Mouse (Mus musculus) heart, embryonic 12.5 days (tissue): ENCODE measurements around the gene Coq5. TPM values are rescaled to one million over a fixed set of nuclear protein-coding genes. Genes with fewer than 3 reads are reported as not detected.

Experiments
- ATAC-seq: fragments of 200-750 bp; cut with Nextera tagmentation; 2 replicates; pipeline ENCODE4 v1.8.0; 2017; ENCODE audit warnings: moderate TSS enrichment, moderate library complexity; ENCODE audit not compliant: insufficient number of reproducible peaks, low FRiP score
- H3K27ac ChIP-seq: fragments of 300-500 bp; sonication (generic); 2 replicates; pipeline ENCODE4 v1.5.1; 2016; ENCODE audit warnings: mild to moderate bottlenecking, moderate library complexity; ENCODE audit not compliant: poor library complexity, severe bottlenecking
- H3K27me3 ChIP-seq: fragments of 300-500 bp; sonication (generic); replicated peaks from 2 replicates; pipeline ENCODE4 v1.6.1; 2016; ENCODE audit warnings: mild to moderate bottlenecking, moderate library complexity
- H3K36me3 ChIP-seq: fragments of 300-500 bp; sonication (generic); 2 replicates; pipeline ENCODE4 v1.6.1; 2016; ENCODE audit warnings: mild to moderate bottlenecking, moderate library complexity
- H3K4me1 ChIP-seq: fragments of 300-500 bp; sonication (generic); replicated peaks from 2 replicates; pipeline ENCODE4 v1.6.1; 2016; ENCODE audit warnings: mild to moderate bottlenecking
- H3K4me2 ChIP-seq: fragments of 300-500 bp; sonication (generic); 2 replicates; pipeline ENCODE4 v1.6.1; 2016; ENCODE audit warnings: mild to moderate bottlenecking, moderate library complexity
- H3K4me3 ChIP-seq: fragments of 300-500 bp; sonication (generic); 2 replicates; pipeline ENCODE4 v1.5.1; 2016; ENCODE audit warnings: mild to moderate bottlenecking
- H3K9ac ChIP-seq: fragments of 300-500 bp; sonication (generic); 2 replicates; pipeline ENCODE4 v1.6.1; 2016; ENCODE audit warnings: mild to moderate bottlenecking, moderate library complexity
- H3K9me3 ChIP-seq: fragments of 300-500 bp; sonication (generic); replicated peaks from 2 replicates; pipeline ENCODE4 v1.6.1; 2016; ENCODE audit warnings: mild to moderate bottlenecking, moderate library complexity
- WGBS: fragments of 180-500 bp; shearing (Covaris S2); methylation state at CpG from one replicate; pipeline ENCODE4 v1.1.7; 2016; 5-methylcytosine and 5-hydroxymethylcytosine counted together
- polyA plus RNA-seq: library from polyadenylated mRNA; unstranded; fragments of >200 nt; fragmentation: Nextera tagmentation; extraction: Ambion mirVana; gene quantifications from 2 replicates; pipeline ENCODE4 v1.2.1, GENCODE M21; 2016

The Coq5 gene
- polyA plus RNA-seq, 1 experiment from 2014 or later, result 76.0 TPM

- Histone ChIP-seq H3K4me3 (no peak overlapping the region), H3K27ac (no peak overlapping the region; the same call in 1 of the 2 replicates), H3K36me3 (peaks cover 74% of the 10 kb centered on the region), H3K27me3 (no peaks in the 10 kb centered on the region), H3K4me1 (peaks cover 33% of the 10 kb centered on the region), H3K9me3 (no peaks in the 10 kb centered on the region), H3K9ac (no peak overlapping the region), H3K4me2 (no peak overlapping the region)
- peak; percentile 74; the same call in 1 of the 2 replicates for ATAC-seq
- 53% methylated on average over 3 of the region's 3 CpGs for WGBS
These were observed 54.2 kb downstream of the Coq5 start for GRCm38 (mm10) chr5:115333626-115334025.

GRCm38 (mm10) chr5:115340007-115340406 is 60.5 kb downstream of the Coq5 start:
- no peak overlapping the region for H3K27ac ChIP-seq
- peaks cover 53% of the 10 kb centered on the region for H3K36me3 ChIP-seq
- H3K4me1 ChIP-seq, result peaks cover 15% of the 10 kb centered on the region
- WGBS, result 20% methylated on average over 7 of the region's 7 CpGs
- H3K4me2 ChIP-seq, result peak overlapping the region; percentile 85
- H3K27me3 ChIP-seq, result no peaks in the 10 kb centered on the region
- ATAC-seq, result no peak
- H3K4me3 ChIP-seq, result peak overlapping the region; percentile 65
- no peaks in the 10 kb centered on the region for H3K9me3 ChIP-seq
- peak overlapping the region; percentile 49 for H3K9ac ChIP-seq

GRCm38 (mm10) chr5:115340577-115341313 is 61.3 kb downstream of the Coq5 start, which contains the start of the genes Gatc and Triap1:
TSS of gene Gatc (minus strand) at chr5:115341178.
TSS of gene Triap1 (plus strand) at chr5:115341225.
- no peaks in the 10 kb centered on the region for H3K9me3 ChIP-seq
- no peaks in the 10 kb centered on the region for H3K27me3 ChIP-seq
- H3K27ac ChIP-seq, result peak within 1 kb of the TSS; percentile 49
- peak; percentile 93 for ATAC-seq
- H3K4me1 ChIP-seq, result peaks cover 15% of the 10 kb centered on the region
- H3K9ac ChIP-seq, result peak within 1 kb of the TSS; percentile 79
- H3K36me3 ChIP-seq, result peaks cover 54% of the 10 kb centered on the region
- under 1% methylated on average over 62 of the region's 62 CpGs for WGBS
- peak within 1 kb of the TSS; percentile 85 for H3K4me2 ChIP-seq
- peak within 1 kb of the TSS; percentile 65 for H3K4me3 ChIP-seq

- H3K36me3 ChIP-seq, result peaks cover 53% of the 10 kb centered on the region
- peak overlapping the region; percentile 65 for H3K4me3 ChIP-seq
- peak; percentile 52; the same call in 1 of the 2 replicates for ATAC-seq
These were observed 62.1 kb downstream of the Coq5 start for GRCm38 (mm10) chr5:115341314-115342165.

More at GRCm38 (mm10) chr5:115341314-115342165, 62.1 kb downstream of the Coq5 start:
- peaks cover 15% of the 10 kb centered on the region for H3K4me1 ChIP-seq
- no peaks in the 10 kb centered on the region for H3K9me3 ChIP-seq
- peak overlapping the region; percentile 85 for H3K4me2 ChIP-seq
- peak overlapping the region; percentile 49 for H3K27ac ChIP-seq
- WGBS, result 10% methylated on average over 36 of the region's 36 CpGs
- peak overlapping the region; percentile 79 for H3K9ac ChIP-seq
- no peaks in the 10 kb centered on the region for H3K27me3 ChIP-seq

Other genes with a start within 250 kb of the Coq5 start
- 14.1 and 15.7 TPM in 2 replicates for gene Gm10401, start 181.4 kb upstream of the Coq5 start, polyA plus RNA-seq
- 114 and 123 TPM in 2 replicates for gene Acads, start 160.3 kb upstream of the Coq5 start, polyA plus RNA-seq
- 22.8 and 23.2 TPM in 2 replicates for gene Unc119b, start 144.7 kb upstream of the Coq5 start, polyA plus RNA-seq
- gene Mlec, start 121.5 kb upstream of the Coq5 start, polyA plus RNA-seq, result 103 and 105 TPM in 2 replicates
- 0.34 and 0.54 TPM in 2 replicates for gene Cabp1, start 85.3 kb upstream of the Coq5 start, polyA plus RNA-seq
- 63.2 and 68.6 TPM in 2 replicates for gene Pop5, start 43.8 kb upstream of the Coq5 start, polyA plus RNA-seq
- 152 and 175 TPM in 2 replicates for gene Rnf10, start 6.8 kb upstream of the Coq5 start, polyA plus RNA-seq
- gene Dynll1, start 21.3 kb downstream of the Coq5 start, polyA plus RNA-seq, result 1,319 and 1,320 TPM in 2 replicates
- 147 and 160 TPM in 2 replicates for gene Srsf9, start 47.5 kb downstream of the Coq5 start, polyA plus RNA-seq
- 24.2 and 26.1 TPM in 2 replicates for gene Gatc, start 61.5 kb downstream of the Coq5 start, polyA plus RNA-seq
- gene Triap1, start 61.6 kb downstream of the Coq5 start, polyA plus RNA-seq, result 38.1 and 38.8 TPM in 2 replicates
- 1,284 and 1,325 TPM in 2 replicates for gene Cox6a1, start 69.3 kb downstream of the Coq5 start, polyA plus RNA-seq
- gene Msi1, start 149.9 kb downstream of the Coq5 start, polyA plus RNA-seq, result 6.7 and 6.8 TPM in 2 replicates
- gene Pla2g1b, start 186.6 kb downstream of the Coq5 start, polyA plus RNA-seq, result 0.72 and 1.3 TPM in 2 replicates
- 14.7 and 18.0 TPM in 2 replicates for gene Sirt4, start 205.1 kb downstream of the Coq5 start, polyA plus RNA-seq
- gene Pxn, start 227.0 kb downstream of the Coq5 start, polyA plus RNA-seq, result 41.1 and 41.7 TPM in 2 replicates